Mouse (Mus musculus): ENCODE results near the gene Olfr463. TPM values are rescaled to one million over a fixed set of nuclear protein-coding genes. Genes with fewer than 3 reads are reported as not detected.
A peak's percentile ranks its signal among the peaks of the same experiment; 100 is the strongest.
"Not testable (repeated sequence)": the region's sequence is repeated elsewhere in the genome, so short reads cannot be mapped to it uniquely, and the experiment has no call there.

Olfr463 gene
- polyA plus RNA-seq, 1 experiment, result not detected

GRCm38 (mm10) chr11:87871766-87872165 is 25.4 kb downstream of the Olfr463 start:
- WGBS, result 67% methylated on average over 8 of the region's 8 CpGs
- no peak for TF ChIP-seq POLR2A (IDR thresholded peaks at IDR 0.05; ENCODE audit: control insufficient read depth, extremely low read depth, insufficient read depth, low read length, poor library complexity)
- no peak for TF ChIP-seq CTCF (IDR thresholded peaks at IDR 0.05; ENCODE audit: borderline replicate concordance, control insufficient read depth, extremely low read depth, insufficient read depth, low read length, poor library complexity)
- Histone ChIP-seq H3K27ac (ENCODE audit: control insufficient read depth, insufficient read depth, low read length) (no peak overlapping the region), H3K36me3 (ENCODE audit: control insufficient read depth, insufficient read depth, low read length) (no peaks in the 10 kb centered on the region), H3K4me3 (ENCODE audit: control insufficient read depth, insufficient read depth, low read length) (no peak overlapping the region), H3K4me1 (replicated peaks; ENCODE audit: control insufficient read depth, insufficient read depth, low read length) (no peaks in the 10 kb centered on the region), H3K27me3 (ENCODE audit: control insufficient read depth, insufficient read depth, low read length) (no peaks in the 10 kb centered on the region; the same call in 1 of the 2 replicates)
- DNase-seq, result no peak

DNA sequence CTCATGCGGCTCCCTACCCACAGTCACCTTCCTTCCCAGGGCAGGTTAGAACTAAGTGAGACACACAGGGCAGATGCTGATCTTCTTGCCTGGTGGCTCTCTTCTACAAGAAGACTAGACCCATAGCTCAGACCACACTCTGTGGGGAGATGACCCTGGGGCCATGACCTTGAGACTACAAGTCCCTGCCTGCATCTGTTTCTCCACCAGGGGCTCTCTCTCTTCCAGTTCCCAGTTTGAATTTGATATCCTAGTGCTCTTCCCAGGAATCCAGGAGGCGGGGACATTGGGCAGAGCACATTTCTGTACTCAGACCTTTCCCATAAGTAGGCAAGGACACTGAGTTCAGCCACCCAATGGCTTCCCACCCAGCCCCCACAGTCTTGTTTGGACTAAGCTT is 27.1 kb downstream of the Olfr463 start:
- H3K4me3 ChIP-seq (ENCODE audit: control insufficient read depth, insufficient read depth, low read length), result no peak overlapping the region
- WGBS, result 80% methylated on average over 2 of the region's 2 CpGs
- H3K27me3 ChIP-seq (ENCODE audit: control insufficient read depth, insufficient read depth, low read length), result no peaks in the 10 kb centered on the region; the same call in 1 of the 2 replicates
- TF ChIP-seq POLR2A (IDR thresholded peaks at IDR 0.05; ENCODE audit: control insufficient read depth, extremely low read depth, insufficient read depth, low read length, poor library complexity) (no peak), CTCF (IDR thresholded peaks at IDR 0.05; ENCODE audit: borderline replicate concordance, control insufficient read depth, extremely low read depth, insufficient read depth, low read length, poor library complexity) (no peak)
- no peak overlapping the region for H3K27ac ChIP-seq (ENCODE audit: control insufficient read depth, insufficient read depth, low read length)
- H3K36me3 ChIP-seq (ENCODE audit: control insufficient read depth, insufficient read depth, low read length), result no peaks in the 10 kb centered on the region
- no peaks in the 10 kb centered on the region for H3K4me1 ChIP-seq (replicated peaks; ENCODE audit: control insufficient read depth, insufficient read depth, low read length)
- no peak for DNase-seq

GRCm38 (mm10) chr11:87866891-87867290 is 30.3 kb downstream of the Olfr463 start:
- not testable (repeated sequence) for H3K27ac ChIP-seq (ENCODE audit: control insufficient read depth, insufficient read depth, low read length); H3K4me3 ChIP-seq (ENCODE audit: control insufficient read depth, insufficient read depth, low read length); H3K27me3 ChIP-seq (ENCODE audit: control insufficient read depth, insufficient read depth, low read length); H3K4me1 ChIP-seq (replicated peaks; ENCODE audit: control insufficient read depth, insufficient read depth, low read length); H3K36me3 ChIP-seq (ENCODE audit: control insufficient read depth, insufficient read depth, low read length)
- DNase-seq, result peak; percentile 16
- 100% methylated on average over 1 of the region's 2 CpGs for WGBS

GRCm38 (mm10) chr11:87862805-87863204 is 34.4 kb downstream of the Olfr463 start:
- TF ChIP-seq POLR2A (IDR thresholded peaks at IDR 0.05; ENCODE audit: control insufficient read depth, extremely low read depth, insufficient read depth, low read length, poor library complexity), result no peak
- TF ChIP-seq CTCF (IDR thresholded peaks at IDR 0.05; ENCODE audit: borderline replicate concordance, control insufficient read depth, extremely low read depth, insufficient read depth, low read length, poor library complexity), result no peak
- H3K4me1 ChIP-seq (replicated peaks; ENCODE audit: control insufficient read depth, insufficient read depth, low read length), result no peaks in the 10 kb centered on the region
- no peaks in the 10 kb centered on the region for H3K36me3 ChIP-seq (ENCODE audit: control insufficient read depth, insufficient read depth, low read length)
- H3K27me3 ChIP-seq (ENCODE audit: control insufficient read depth, insufficient read depth, low read length), result no peaks in the 10 kb centered on the region
- no peak overlapping the region for H3K27ac ChIP-seq (ENCODE audit: control insufficient read depth, insufficient read depth, low read length)
- no peak overlapping the region for H3K4me3 ChIP-seq (ENCODE audit: control insufficient read depth, insufficient read depth, low read length)
- 96% methylated on average over 13 of the region's 13 CpGs for WGBS
- no peak for DNase-seq

DNA sequence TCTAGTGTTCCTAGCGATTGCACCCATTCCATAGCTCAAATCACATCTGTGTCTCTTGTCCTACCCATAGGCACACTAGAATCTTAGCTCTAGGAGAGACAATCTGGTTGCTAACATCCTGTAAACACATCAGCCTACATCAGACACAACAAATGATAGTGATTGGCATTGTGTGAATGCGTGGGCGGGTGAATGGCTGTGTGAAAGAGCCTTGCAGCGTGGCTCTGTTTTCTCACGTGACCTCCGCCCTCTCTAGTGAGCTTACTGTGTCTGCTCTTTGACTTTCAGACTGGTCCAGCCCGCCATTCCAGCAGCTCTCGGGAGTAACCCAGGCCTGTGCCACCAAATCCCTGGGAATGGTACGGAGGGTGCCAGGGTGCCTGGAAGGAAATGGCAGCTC is 36.8 kb downstream of the Olfr463 start:
- Histone ChIP-seq H3K4me3 (ENCODE audit: control insufficient read depth, insufficient read depth, low read length) (no peak overlapping the region), H3K27me3 (ENCODE audit: control insufficient read depth, insufficient read depth, low read length) (no peaks in the 10 kb centered on the region), H3K27ac (ENCODE audit: control insufficient read depth, insufficient read depth, low read length) (no peak overlapping the region), H3K36me3 (ENCODE audit: control insufficient read depth, insufficient read depth, low read length) (no peaks in the 10 kb centered on the region), H3K4me1 (replicated peaks; ENCODE audit: control insufficient read depth, insufficient read depth, low read length) (no peaks in the 10 kb centered on the region)
- TF ChIP-seq POLR2A (IDR thresholded peaks at IDR 0.05; ENCODE audit: control insufficient read depth, extremely low read depth, insufficient read depth, low read length, poor library complexity), result no peak
- TF ChIP-seq CTCF (IDR thresholded peaks at IDR 0.05; ENCODE audit: borderline replicate concordance, control insufficient read depth, extremely low read depth, insufficient read depth, low read length, poor library complexity), result no peak
- no peak for DNase-seq
- 94% methylated on average over 9 of the region's 9 CpGs for WGBS

DNA sequence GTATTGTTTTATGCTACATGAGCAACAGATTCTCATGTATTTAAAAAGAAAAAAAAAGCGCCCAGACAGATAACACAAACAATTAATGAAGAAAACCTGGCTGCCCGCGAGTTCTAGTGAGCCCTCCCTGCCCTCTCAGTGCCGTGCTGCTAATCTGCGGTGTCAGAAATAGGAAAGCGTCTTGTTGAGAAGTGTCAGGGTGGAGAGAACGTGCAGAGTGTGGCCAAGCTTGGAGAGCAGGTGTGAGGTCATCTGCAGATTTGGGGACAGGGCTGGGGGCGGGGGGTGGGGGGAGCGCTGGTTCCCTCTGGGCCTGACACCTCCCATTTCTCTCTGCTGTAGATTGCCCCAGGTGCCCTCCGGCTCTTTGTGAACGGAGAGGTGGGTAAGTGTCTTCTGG is 37.9 kb downstream of the Olfr463 start:
- Histone ChIP-seq H3K4me1 (replicated peaks; ENCODE audit: control insufficient read depth, insufficient read depth, low read length) (no peaks in the 10 kb centered on the region), H3K27me3 (ENCODE audit: control insufficient read depth, insufficient read depth, low read length) (no peaks in the 10 kb centered on the region), H3K36me3 (ENCODE audit: control insufficient read depth, insufficient read depth, low read length) (no peaks in the 10 kb centered on the region), H3K27ac (ENCODE audit: control insufficient read depth, insufficient read depth, low read length) (no peak overlapping the region), H3K4me3 (ENCODE audit: control insufficient read depth, insufficient read depth, low read length) (no peak overlapping the region)
- no peak for DNase-seq
- no peak for TF ChIP-seq CTCF (IDR thresholded peaks at IDR 0.05; ENCODE audit: borderline replicate concordance, control insufficient read depth, extremely low read depth, insufficient read depth, low read length, poor library complexity)
- TF ChIP-seq POLR2A (IDR thresholded peaks at IDR 0.05; ENCODE audit: control insufficient read depth, extremely low read depth, insufficient read depth, low read length, poor library complexity), result no peak
- 97% methylated on average over 11 of the region's 11 CpGs for WGBS

GRCm38 (mm10) chr11:87854550-87854949 is 42.6 kb downstream of the Olfr463 start:
- H3K36me3 ChIP-seq (ENCODE audit: control insufficient read depth, insufficient read depth, low read length), result no peaks in the 10 kb centered on the region
- TF ChIP-seq POLR2A (IDR thresholded peaks at IDR 0.05; ENCODE audit: control insufficient read depth, extremely low read depth, insufficient read depth, low read length, poor library complexity) (no peak), CTCF (IDR thresholded peaks at IDR 0.05; ENCODE audit: borderline replicate concordance, control insufficient read depth, extremely low read depth, insufficient read depth, low read length, poor library complexity) (no peak)
- peaks cover 5% of the 10 kb centered on the region for H3K4me1 ChIP-seq (replicated peaks; ENCODE audit: control insufficient read depth, insufficient read depth, low read length)
- H3K27me3 ChIP-seq (ENCODE audit: control insufficient read depth, insufficient read depth, low read length), result no peaks in the 10 kb centered on the region
- WGBS, result 97% methylated on average over 7 of the region's 7 CpGs
- H3K27ac ChIP-seq (ENCODE audit: control insufficient read depth, insufficient read depth, low read length), result no peak overlapping the region
- no peak for DNase-seq
- no peak overlapping the region for H3K4me3 ChIP-seq (ENCODE audit: control insufficient read depth, insufficient read depth, low read length)
